Mouse (Mus musculus) liver, embryonic 14.5 days (tissue): ENCODE measurements around the gene Cds2. TPM values are rescaled to one million over a fixed set of nuclear protein-coding genes. Genes with fewer than 3 reads are reported as not detected.

ENCODE experiments used
- ATAC-seq: fragments of 200-750 bp; cut with Nextera tagmentation; 2 replicates; pipeline ENCODE4 v1.8.0; 2017; ENCODE audit warnings: moderate number of reproducible peaks, mild to moderate bottlenecking, moderate library complexity; ENCODE audit not compliant: insufficient read depth
- DNase-seq, 3 experiments: peaks; one replicate each; pipeline ENCODE4 v3.0.0-alpha.2; 2012 to 2013; ENCODE audit warnings: low read depth in 3 of 3, low spot score in 3 of 3
- H3K27ac ChIP-seq: fragments of 300-500 bp; sonication (generic); 2 replicates; pipeline ENCODE4 v1.5.1; 2014; ENCODE audit warnings: moderate library complexity, mild to moderate bottlenecking, control low read depth, inconsistent platforms
- H3K27me3 ChIP-seq: fragments of 300-500 bp; sonication (generic); 2 replicates; pipeline ENCODE4 v1.6.1; 2014; ENCODE audit warnings: mild to moderate bottlenecking, low read length, moderate library complexity; ENCODE audit not compliant: control insufficient read depth, insufficient read depth
- H3K36me3 ChIP-seq: fragments of 300-500 bp; sonication (generic); replicated peaks from 2 replicates; pipeline ENCODE4 v1.6.1; 2014; ENCODE audit warnings: low read depth; ENCODE audit not compliant: control insufficient read depth, insufficient read depth
- H3K4me1 ChIP-seq, 2 experiments: fragments of 200-500 bp in 1 of 2; fragments of 300-500 bp in 1 of 2; sonication (generic) in 1 of 2; replicated peaks; 2 replicates each; pipeline ENCODE4 v1.6.1; 2012 to 2014; ENCODE audit warnings: antibody characterized with exemption in 1 of 2, inconsistent platforms in 1 of 2, low read length in 1 of 2; ENCODE audit not compliant: control insufficient read depth in 2 of 2, insufficient read depth in 2 of 2
- H3K4me2 ChIP-seq: fragments of 300-500 bp; sonication (generic); 2 replicates; pipeline ENCODE4 v1.6.1; 2014; ENCODE audit warnings: low read depth, mild to moderate bottlenecking, control low read depth, moderate library complexity
- H3K4me3 ChIP-seq, 2 experiments: fragments of 200-500 bp in 1 of 2; fragments of 300-500 bp in 1 of 2; sonication (generic) in 1 of 2; 2 replicates each; pipeline ENCODE4 v1.5.1; 2012 to 2014; ENCODE audit warnings: low read depth in 2 of 2, low read length in 2 of 2, mild to moderate bottlenecking in 2 of 2, control low read depth in 1 of 2, inconsistent platforms in 1 of 2, moderate library complexity in 1 of 2; ENCODE audit not compliant: insufficient read depth in 1 of 2
- H3K9ac ChIP-seq: fragments of 300-500 bp; sonication (generic); replicated peaks from 2 replicates; pipeline ENCODE4 v1.6.1; 2014; ENCODE audit warnings: mild to moderate bottlenecking, control low read depth, moderate library complexity
- H3K9me3 ChIP-seq: fragments of 300-500 bp; sonication (generic); 2 replicates; pipeline ENCODE4 v1.6.1; 2016; ENCODE audit warnings: low read length, mixed read lengths; ENCODE audit not compliant: control insufficient read depth
- CTCF ChIP-seq: IDR thresholded peaks from 2 replicates; pipeline ENCODE4 v1.5.1; 2016; ENCODE audit warnings: antibody characterized with exemption, low read depth, control low read depth
- EP300 ChIP-seq: IDR thresholded peaks from 2 replicates; pipeline ENCODE4 v1.6.1; 2016; ENCODE audit warnings: antibody characterized with exemption, low read depth
- WGBS: fragments of 180-500 bp; shearing (Covaris S2); extraction: QIAGEN DNeasy Blood & Tissue Kit; methylation state at CpG from one replicate; pipeline ENCODE4 v1.1.7; 2014; ENCODE audit not compliant: insufficient replicate concordance; 5-methylcytosine and 5-hydroxymethylcytosine counted together
- polyA plus RNA-seq, 2 experiments: library from polyadenylated mRNA; depleted of rRNA in 1 of 2; stranded (reverse) in 1 of 2; unstranded in 1 of 2; fragments of >200 nt; fragmentation: Nextera tagmentation in 1 of 2; extraction: Ambion mirVana in 1 of 2; gene quantifications; 2 replicates each; pipeline versions ENCODE4 v1.2.1 to v1.2.3; 2012 to 2014

The Cds2 gene
- polyA plus RNA-seq, 2 experiments, result 4.6 to 10.1 TPM

GRCm38 (mm10) chr2:132291265-132291664 is 28.3 kb downstream of the Cds2 start:
- Histone ChIP-seq H3K36me3 (peaks cover 3% of the 10 kb centered on the region; the same call in 1 of the 2 replicates), H3K27me3 (no peaks in the 10 kb centered on the region), H3K4me2 (no peak overlapping the region), H3K4me3 (no peak overlapping the region), H3K27ac (no peak overlapping the region), H3K4me1 (peaks cover 0 to 9% of the 10 kb centered on the region in 2 experiments; a peak in 2 of 4 replicates), H3K9ac (no peak overlapping the region), H3K9me3 (no peaks in the 10 kb centered on the region)
- DNase-seq (no peak), ATAC-seq (no peak)
- WGBS, result 72% methylated on average over 3 of the region's 3 CpGs
- TF ChIP-seq CTCF, result no peak

- Histone ChIP-seq H3K9me3 (no peaks in the 10 kb centered on the region), H3K4me3 (no peak overlapping the region), H3K27me3 (no peaks in the 10 kb centered on the region), H3K4me2 (no peak overlapping the region), H3K27ac (no peak overlapping the region), H3K9ac (no peak overlapping the region), H3K4me1 (peaks cover 0 to 9% of the 10 kb centered on the region in 2 experiments; a peak in 2 of 4 replicates), H3K36me3 (peaks cover 3% of the 10 kb centered on the region; the same call in 1 of the 2 replicates)
- WGBS, result 11% methylated on average over 4 of the region's 4 CpGs
- TF ChIP-seq EP300 (no peak), CTCF (no peak)
- DNase-seq (no peak), ATAC-seq (no peak)
These were observed 29.1 kb downstream of the Cds2 start for GRCm38 (mm10) chr2:132292083-132292482.

GRCm38 (mm10) chr2:132293694-132294450 is 30.9 kb downstream of the Cds2 start:
- DNase-seq, result no peak
- Histone ChIP-seq H3K9me3 (no peaks in the 10 kb centered on the region), H3K27me3 (no peaks in the 10 kb centered on the region), H3K4me1 (peaks cover 0 to 9% of the 10 kb centered on the region in 2 experiments; a peak in 2 of 4 replicates), H3K9ac (no peak overlapping the region), H3K4me3 (no peak overlapping the region), H3K36me3 (peaks cover 3% of the 10 kb centered on the region; the same call in 1 of the 2 replicates), H3K4me2 (no peak overlapping the region), H3K27ac (no peak overlapping the region)
- TF ChIP-seq EP300 (no peak), CTCF (no peak)
- no peak for ATAC-seq
- 48% methylated on average over 10 of the region's 10 CpGs for WGBS

GRCm38 (mm10) chr2:132298250-132298649 is 35.3 kb downstream of the Cds2 start:
- no peak overlapping the region for H3K27ac ChIP-seq
- WGBS, result 91% methylated on average over 4 of the region's 4 CpGs
- no peak overlapping the region for H3K4me3 ChIP-seq
- ATAC-seq (no peak), DNase-seq (no peak)
- H3K9me3 ChIP-seq, result no peaks in the 10 kb centered on the region
- no peaks in the 10 kb centered on the region for H3K27me3 ChIP-seq
- H3K9ac ChIP-seq, result no peak overlapping the region
- H3K4me2 ChIP-seq, result no peak overlapping the region
- TF ChIP-seq EP300 (no peak), CTCF (no peak)
- peaks cover 3% of the 10 kb centered on the region; the same call in 1 of the 2 replicates for H3K36me3 ChIP-seq
- no peaks in the 10 kb centered on the region; a peak in 1 of 4 replicates for H3K4me1 ChIP-seq

- H3K36me3 ChIP-seq, result no peaks in the 10 kb centered on the region; the same call in 1 of the 2 replicates
- no peaks in the 10 kb centered on the region for H3K27me3 ChIP-seq
- 80% methylated on average over 4 of the region's 4 CpGs for WGBS
- H3K4me3 ChIP-seq, result no peak overlapping the region
- no peaks in the 10 kb centered on the region for H3K4me1 ChIP-seq
- H3K9ac ChIP-seq, result no peak overlapping the region
- DNase-seq (no peak), ATAC-seq (no peak)
- no peaks in the 10 kb centered on the region for H3K9me3 ChIP-seq
- TF ChIP-seq CTCF (no peak), EP300 (no peak)
- no peak overlapping the region for H3K27ac ChIP-seq
- H3K4me2 ChIP-seq, result no peak overlapping the region
These were observed 38.5 kb downstream of the Cds2 start for GRCm38 (mm10) chr2:132301436-132301835.
